Mouse (Mus musculus): ENCODE data around the gene Gm10577.

Gene Gm10577

DNA sequence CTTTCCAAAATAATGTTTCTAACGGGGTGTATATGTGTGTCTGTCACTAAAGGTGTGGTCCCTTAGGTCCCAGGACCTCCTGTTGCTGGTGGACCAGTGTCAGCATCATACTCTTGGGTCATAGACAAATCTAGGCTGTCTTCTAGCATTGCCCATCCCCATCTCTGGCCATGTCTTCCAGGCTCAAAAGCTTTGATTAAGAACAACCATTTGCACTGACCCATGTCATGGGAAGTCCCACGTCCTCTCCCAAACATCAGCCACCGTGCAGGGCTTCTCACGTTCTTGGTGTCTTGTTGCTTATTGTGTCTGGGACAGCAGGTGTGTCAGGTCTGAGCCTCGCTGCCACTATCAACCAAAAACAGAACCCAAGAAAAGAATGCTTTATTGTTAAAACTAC is 24.9 kb downstream of the Gm10577 start:
- DNase-seq (ENCODE audit: extremely low read depth, low read depth, low spot score) = no peak

DNA sequence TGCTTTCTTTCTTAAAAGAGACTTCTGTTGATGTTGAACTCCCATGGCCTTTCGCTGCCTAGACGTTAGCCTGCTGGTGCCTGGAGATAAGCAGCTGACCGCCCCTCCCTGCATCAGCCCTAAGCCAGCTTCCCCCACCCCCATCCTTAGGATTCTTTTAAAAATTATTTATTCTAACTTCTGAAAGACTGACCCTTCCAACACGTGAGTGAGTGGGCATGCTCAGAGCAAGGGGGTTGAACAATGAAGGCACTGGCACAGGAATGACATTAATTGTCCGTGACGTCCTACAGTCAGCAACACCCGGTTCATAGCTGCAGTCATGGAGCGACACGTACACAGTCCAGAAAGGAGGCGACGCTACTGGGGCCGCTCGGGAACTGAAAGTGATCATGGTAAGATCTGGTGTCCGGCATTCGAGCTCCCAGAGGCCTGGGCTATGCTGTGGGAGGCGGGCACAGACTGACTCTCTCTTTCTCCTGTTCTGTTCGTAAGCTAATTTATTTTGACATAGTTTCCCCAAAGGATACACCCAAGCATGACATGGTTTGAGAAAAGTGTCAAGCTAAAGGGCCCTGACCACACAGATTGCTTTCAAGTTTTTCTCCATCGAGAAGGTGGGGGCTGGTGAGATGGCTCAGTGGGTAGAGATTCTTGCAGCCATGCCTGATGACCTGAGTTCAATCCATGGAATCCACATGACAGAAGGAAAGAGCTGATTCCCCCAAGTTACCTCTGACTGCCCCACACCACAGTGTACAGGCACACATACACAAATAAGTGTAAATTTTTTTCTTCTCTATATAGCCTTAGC is 25.8 kb downstream of the Gm10577 start:
- no peak for DNase-seq (ENCODE audit: extremely low read depth, low read depth, low spot score)

DNA sequence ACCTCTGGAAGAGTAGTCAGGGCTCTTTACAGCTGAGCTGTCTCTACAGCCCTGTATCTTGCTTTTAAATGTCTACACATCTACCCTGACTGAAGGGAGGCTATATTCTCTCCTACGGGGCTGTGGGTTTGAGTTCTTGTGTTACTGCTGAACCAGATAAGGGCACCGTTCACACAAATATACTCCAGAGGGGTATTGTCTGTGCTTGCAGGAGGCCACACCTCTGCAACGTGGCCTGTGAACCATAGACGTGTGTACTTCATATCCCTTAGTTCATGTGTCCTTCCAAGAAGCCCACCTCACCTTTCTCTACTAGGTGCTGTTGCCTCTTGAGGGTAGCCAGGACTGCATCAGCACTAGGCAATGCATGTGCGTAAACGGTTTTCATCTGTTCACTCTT is 28.4 kb downstream of the Gm10577 start:
- no peak for DNase-seq (ENCODE audit: extremely low read depth, low read depth, low spot score)

DNA sequence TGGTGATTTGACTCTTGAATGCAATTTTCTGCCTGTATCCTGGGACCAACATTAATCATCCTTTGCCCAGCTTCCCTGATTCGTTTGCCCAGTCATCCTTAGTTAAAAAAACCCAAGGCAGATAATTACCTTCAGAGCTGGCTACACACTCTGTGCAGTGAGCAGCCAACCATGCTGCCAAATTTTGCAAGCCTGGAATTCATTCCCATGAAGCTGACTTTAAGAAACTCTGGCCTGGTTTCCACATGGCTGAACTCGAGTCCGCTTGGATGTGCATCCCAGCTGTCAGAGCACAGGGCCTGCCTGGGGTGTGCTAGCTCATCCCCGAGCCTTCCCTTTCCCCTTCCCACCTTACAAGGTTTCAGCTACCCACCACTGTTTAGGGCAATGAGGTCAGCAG is 29.5 kb downstream of the Gm10577 start:
- no peak for DNase-seq (ENCODE audit: extremely low read depth, low read depth, low spot score)

DNA sequence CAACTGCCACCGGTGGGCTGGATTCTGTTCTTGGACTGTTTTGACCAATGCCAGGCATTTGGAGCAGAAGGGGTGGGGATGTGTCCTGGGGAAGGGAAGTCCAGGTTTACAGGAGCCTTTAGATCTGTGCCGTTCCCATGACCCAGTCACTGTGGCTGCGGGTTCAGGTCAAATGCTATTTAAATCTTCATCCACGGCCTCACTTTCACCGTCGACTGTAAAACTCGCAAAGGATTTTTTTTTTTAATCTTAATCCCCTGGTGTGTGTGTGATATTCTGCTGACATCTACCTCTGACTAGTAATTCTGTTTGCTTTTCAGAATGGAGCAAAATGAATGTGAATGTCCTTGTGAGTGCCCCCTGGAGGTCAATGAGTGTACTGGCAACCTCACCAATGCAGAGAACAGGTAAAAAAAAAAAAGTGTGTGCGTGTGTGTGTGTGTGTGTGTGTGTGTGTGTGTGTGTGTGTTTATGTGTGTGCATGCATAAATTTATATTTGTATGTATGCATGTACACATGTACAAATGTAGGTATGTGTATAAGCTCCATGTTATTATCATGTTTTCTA is 32.2 kb downstream of the Gm10577 start:
- no peak for DNase-seq (ENCODE audit: extremely low read depth, low read depth, low spot score)

DNA sequence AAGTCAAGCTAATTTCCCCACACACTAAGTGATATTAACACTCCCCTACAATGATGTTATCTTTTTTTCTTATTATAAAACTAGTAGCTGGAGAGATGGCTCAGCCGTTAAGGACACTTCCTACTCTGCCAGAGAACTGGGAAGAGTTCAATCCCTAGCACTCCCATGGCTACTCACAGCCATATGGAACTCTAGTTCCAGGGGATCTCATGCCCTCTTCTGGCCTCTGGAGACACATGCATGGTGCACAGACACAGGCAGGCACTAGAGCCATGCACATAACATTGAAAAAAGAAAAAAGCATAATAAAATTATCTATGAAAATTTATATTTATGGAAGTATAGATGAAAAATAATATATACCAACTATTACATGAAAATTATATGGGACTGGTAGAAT is 33.3 kb downstream of the Gm10577 start:
- DNase-seq (ENCODE audit: extremely low read depth, low read depth, low spot score) = no peak

DNA sequence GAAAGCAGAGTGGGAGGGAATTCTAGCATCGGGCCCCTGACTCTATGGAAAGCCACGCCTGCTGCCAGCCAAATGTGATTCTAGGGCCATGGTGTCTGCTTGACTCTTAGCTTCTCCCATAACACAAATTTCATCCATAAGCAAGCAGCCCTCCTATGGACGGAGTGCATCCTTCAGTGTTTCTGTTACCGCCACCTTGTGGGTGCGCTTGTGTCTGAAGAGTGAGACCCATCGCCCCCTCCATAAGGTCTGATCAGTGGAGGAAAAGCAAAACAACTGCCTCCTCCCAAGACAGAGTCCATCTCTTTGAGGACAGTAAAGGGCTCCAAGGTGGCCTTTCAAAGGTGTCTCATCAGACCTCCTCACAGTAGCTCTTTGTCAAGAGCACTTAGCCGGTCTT is 43.0 kb downstream of the Gm10577 start:
- DNase-seq (ENCODE audit: extremely low read depth, low read depth, low spot score) = no peak

DNA sequence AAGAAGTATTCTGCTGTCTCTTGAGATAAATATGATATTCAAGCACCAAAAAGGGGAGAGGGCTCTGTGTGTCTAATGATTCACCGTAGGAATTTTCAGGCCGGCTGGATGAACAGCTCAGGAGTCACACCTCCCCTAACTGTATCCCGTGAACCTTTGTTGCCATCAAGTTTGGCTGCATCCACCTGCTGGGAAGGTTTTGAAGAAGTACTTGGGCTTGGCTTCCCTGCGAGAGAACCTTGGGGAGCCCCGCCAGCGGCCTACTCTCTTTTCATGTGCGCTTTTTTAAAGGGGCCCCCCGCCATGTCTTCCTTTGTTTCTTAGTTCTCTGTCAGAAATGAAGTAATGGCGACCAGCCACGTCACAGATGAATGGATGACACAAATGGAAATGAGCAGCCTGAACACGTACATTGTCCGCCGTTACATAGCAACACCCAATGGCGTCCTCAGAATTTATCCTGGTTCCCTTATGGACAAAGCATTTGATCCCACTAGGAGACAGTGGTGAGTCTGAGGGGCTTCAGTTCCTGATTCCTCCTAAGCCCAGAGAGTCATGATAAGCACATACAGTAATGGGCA is 46.0 kb downstream of the Gm10577 start:
- DNase-seq (ENCODE audit: extremely low read depth, low read depth, low spot score) = no peak

DNA sequence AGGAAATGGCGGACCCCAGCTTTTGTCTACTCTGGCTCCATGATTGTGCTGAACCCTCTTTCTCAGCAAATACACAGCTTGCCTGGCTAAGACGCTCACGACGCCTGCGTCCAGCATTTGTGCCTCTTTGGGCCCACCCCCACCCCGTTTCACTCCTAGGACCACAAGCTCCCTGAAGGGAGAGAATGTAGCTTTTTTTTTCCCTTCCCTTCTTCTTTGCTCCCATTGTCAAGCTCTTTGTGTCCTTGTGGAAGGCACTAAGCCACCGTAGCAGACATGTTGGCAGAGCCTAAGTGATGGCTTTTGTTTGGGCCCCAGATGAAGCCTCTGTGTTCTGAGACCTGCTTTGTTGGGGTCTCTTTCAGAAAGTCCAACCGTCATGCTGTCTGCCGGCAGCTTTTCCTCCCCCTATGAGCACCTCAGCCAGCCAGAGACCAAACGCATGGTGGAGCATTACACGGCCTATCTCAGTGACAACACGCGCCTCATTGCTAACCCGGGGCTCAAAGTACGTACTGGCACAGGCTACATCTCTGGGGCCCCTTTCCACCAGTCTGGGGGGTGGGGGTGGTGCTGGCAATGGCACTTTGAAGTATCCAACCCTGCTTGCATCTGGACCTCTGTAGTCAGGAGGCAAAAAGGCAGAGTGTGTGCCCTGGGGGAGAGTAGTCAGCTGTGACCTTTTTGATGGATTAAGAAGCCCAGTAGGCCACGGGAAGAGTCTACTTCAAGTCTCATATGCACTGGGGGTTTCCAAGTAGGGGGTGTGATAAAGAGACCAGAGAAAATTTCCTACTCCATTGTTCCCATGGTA is 46.6 kb downstream of the Gm10577 start:
- DNase-seq (ENCODE audit: extremely low read depth, low read depth, low spot score) = no peak

Measured in fat pad, adult 2 months (tissue).